Mouse (Mus musculus): Measurements from ENCODE around the gene Ankrd26. TPM values are rescaled to one million over a fixed set of nuclear protein-coding genes. Genes with fewer than 3 reads are reported as not detected.
A peak's percentile ranks its signal among the peaks of the same experiment; 100 is the strongest.
"Not testable (repeated sequence)": the region's sequence is repeated elsewhere in the genome, so short reads cannot be mapped to it uniquely, and the experiment has no call there.

Ankrd26 gene
- polyA plus RNA-seq, 1 experiment from 2014 or later, result 17.6 TPM

DNA sequence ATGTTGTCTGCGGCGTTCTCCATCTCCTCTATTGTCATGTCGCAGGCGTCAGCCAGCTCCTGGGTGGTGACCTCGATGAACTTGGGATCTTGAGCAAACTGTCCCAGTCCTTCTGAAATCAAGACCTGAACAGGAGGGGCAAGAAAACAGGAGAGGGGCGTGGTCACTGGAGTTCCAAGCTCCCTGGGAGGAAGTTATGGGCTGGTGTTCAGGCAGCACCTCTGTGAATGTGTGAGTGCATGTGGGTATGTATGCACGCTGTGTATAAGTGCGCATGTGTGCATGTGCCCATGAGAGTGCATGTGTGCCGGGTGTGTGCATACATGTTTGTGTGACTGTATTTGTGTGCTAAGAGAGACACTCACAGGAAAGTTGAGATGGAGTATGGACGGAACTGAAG, 32.0 kb upstream of the Ankrd26 start:
- Histone ChIP-seq H3K9ac (peak overlapping the region; percentile 30; the same call in 1 of the 2 replicates), H3K27me3 (ENCODE audit: insufficient read depth, low read length) (no peaks in the 10 kb centered on the region), H3K4me2 (peak overlapping the region; percentile 63), H3K36me3 (ENCODE audit: insufficient read depth) (peaks cover 15% of the 10 kb centered on the region; the same call in 1 of the 2 replicates), H3K4me3 (ENCODE audit: low read depth, low read length) (peak overlapping the region; percentile 38), H3K9me3 (ENCODE audit: low read depth, low read length) (no peaks in the 10 kb centered on the region), H3K27ac (ENCODE audit: low read depth) (no peak overlapping the region), H3K4me1 (ENCODE audit: insufficient read depth) (no peaks in the 10 kb centered on the region)
- WGBS, result 35% methylated on average over 10 of the region's 10 CpGs
- DNase-seq (peak; percentile 9), ATAC-seq (ENCODE audit: insufficient read depth) (peak; percentile 30; the same call in 1 of the 2 replicates)
- no peak for TF ChIP-seq CTCF (IDR thresholded peaks at IDR 0.05; ENCODE audit: low read depth)

DNA sequence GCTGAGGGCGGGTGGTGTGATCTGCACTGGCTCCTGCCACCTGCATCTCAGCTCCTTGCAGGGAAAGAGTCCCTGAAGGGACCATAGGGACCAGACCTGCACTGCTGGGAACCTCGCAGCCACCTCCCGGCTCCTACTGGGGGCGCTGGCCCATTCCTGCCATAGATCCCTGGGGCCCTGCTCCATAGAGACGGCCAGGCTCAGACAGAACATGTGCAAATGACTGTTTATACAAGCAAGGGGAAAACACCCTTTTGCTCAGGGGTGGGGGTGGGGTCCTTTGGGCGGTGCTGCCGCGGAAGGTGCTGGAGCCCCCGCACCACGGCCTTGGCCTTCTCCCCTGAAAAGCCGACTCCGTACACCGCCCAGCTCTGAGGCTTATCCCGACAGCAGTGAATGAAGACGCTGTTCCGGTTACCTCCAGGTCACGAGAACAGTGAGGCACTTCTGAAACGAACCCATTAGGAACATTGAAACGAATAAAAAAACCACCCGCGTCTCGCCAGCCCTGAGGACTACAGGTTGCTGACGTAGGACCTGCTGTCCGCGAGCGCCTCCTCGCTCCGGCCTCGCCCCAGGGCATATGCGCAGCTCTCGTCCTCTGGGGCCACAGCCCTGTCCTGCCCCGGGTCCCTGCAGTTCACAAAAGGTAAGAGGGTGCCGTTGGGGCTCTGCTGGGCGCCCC, 31.5 kb upstream of the Ankrd26 start:
- peak overlapping the region; percentile 63 for H3K4me2 ChIP-seq
- ATAC-seq (ENCODE audit: insufficient read depth), result peak; percentile 84
- no peaks in the 10 kb centered on the region for H3K27me3 ChIP-seq (ENCODE audit: insufficient read depth, low read length)
- peak; percentile 33 for TF ChIP-seq CTCF (IDR thresholded peaks at IDR 0.05; ENCODE audit: low read depth)
- H3K4me1 ChIP-seq (ENCODE audit: insufficient read depth), result no peaks in the 10 kb centered on the region
- H3K4me3 ChIP-seq (ENCODE audit: low read depth, low read length), result peak overlapping the region; percentile 38
- H3K9ac ChIP-seq, result peak overlapping the region; percentile 30
- no peaks in the 10 kb centered on the region for H3K9me3 ChIP-seq (ENCODE audit: low read depth, low read length)
- DNase-seq, result peak; percentile 43
- H3K27ac ChIP-seq (ENCODE audit: low read depth), result no peak overlapping the region
- 6% methylated on average over 34 of the region's 34 CpGs for WGBS
- peaks cover 9% of the 10 kb centered on the region; the same call in 1 of the 2 replicates for H3K36me3 ChIP-seq (ENCODE audit: insufficient read depth)

DNA sequence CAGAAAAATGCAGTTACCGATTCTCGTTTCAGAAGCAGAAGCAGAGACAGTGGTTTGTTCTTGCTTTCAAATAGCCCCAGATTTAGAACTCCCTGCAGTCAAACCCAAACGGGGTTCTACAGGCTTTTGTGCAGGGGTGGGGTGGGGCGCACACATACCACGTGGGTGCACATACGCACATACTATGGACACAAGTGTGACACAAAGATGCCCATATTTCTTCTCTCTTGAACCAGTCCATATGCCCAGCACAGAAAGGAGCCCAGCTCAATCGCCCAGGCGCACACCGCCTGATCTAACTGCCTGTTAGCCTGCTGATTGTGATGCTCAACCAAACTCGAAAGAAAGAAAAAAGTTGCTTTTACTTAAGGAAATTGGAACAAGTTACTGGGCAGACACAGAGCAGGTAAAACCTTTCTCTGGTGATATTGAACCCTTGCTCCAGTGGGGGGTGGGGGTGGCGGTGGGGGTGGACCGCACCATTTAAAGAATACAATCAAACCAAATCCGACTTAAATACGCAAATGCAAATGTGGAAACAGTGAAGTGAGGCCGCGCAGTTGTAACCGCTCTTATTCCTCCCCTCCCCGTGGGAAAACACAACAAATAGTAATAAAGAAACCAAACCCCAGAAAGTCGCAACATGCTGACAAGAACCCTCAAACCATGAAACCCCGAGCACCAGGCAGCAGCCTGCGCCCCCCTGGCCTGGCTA, 30.8 kb upstream of the Ankrd26 start:
- Histone ChIP-seq H3K27me3 (ENCODE audit: insufficient read depth, low read length) (no peaks in the 10 kb centered on the region), H3K4me3 (ENCODE audit: low read depth, low read length) (peak overlapping the region; percentile 38), H3K36me3 (ENCODE audit: insufficient read depth) (peaks cover 9% of the 10 kb centered on the region; the same call in 1 of the 2 replicates), H3K4me1 (ENCODE audit: insufficient read depth) (no peaks in the 10 kb centered on the region), H3K9ac (peak overlapping the region; percentile 30), H3K9me3 (ENCODE audit: low read depth, low read length) (no peaks in the 10 kb centered on the region), H3K27ac (ENCODE audit: low read depth) (no peak overlapping the region), H3K4me2 (peak overlapping the region; percentile 63)
- TF ChIP-seq CTCF (IDR thresholded peaks at IDR 0.05; ENCODE audit: low read depth), result no peak
- no peak for ATAC-seq (ENCODE audit: insufficient read depth)
- 36% methylated on average over 21 of the region's 21 CpGs for WGBS
- DNase-seq, result no peak

DNA sequence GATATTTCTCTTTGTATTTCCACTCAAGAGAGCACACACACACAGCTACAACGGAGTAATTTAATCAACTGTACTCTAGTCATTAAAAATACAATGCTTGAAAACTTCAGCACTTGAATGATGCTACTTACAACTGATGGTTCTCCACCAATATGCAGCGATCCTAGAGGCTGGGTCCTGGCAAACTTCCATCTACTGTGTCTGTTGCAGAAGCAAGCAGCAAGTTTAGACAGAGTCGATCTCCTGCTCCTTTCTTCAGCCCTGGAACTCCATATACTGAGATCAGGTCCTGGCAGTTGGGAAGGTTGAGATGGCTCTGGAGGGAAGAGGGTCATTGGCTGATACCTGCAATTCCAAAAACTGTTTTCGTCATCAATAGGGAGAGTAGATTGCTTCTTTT, 16.7 kb upstream of the Ankrd26 start:
- WGBS, result 79% methylated on average over 4 of the region's 4 CpGs
- ATAC-seq (ENCODE audit: insufficient read depth); DNase-seq; H3K4me3 ChIP-seq (ENCODE audit: low read depth, low read length); H3K27me3 ChIP-seq (ENCODE audit: insufficient read depth, low read length); H3K4me1 ChIP-seq (ENCODE audit: insufficient read depth); H3K27ac ChIP-seq (ENCODE audit: low read depth); H3K36me3 ChIP-seq (ENCODE audit: insufficient read depth); H3K4me2 ChIP-seq; H3K9ac ChIP-seq; H3K9me3 ChIP-seq (ENCODE audit: low read depth, low read length): not testable (repeated sequence)

DNA sequence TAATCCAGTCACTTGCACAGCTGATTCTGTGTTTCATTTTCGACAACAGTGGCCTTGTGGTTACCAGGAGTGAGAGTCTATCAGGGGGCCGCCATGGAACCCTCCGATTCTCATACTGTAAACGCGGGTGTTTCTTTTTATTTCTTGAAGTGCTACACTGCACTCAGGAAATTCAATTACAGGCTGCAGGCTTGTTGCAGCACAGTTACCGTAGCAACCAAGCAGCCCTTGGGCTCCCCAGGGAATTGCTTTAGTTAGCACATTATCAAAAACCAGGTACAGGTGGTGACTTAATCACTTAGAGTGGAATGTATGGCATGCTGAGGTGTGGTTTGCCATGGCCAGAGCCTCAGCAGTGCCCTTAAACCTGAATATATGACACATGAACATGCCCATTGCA, 12.3 kb upstream of the Ankrd26 start:
- Histone ChIP-seq H3K9me3 (ENCODE audit: low read depth, low read length) (no peaks in the 10 kb centered on the region), H3K36me3 (ENCODE audit: insufficient read depth) (no peaks in the 10 kb centered on the region), H3K9ac (no peak overlapping the region), H3K4me1 (ENCODE audit: insufficient read depth) (no peaks in the 10 kb centered on the region), H3K4me3 (ENCODE audit: low read depth, low read length) (no peak overlapping the region), H3K27me3 (ENCODE audit: insufficient read depth, low read length) (no peaks in the 10 kb centered on the region), H3K4me2 (no peak overlapping the region), H3K27ac (ENCODE audit: low read depth) (no peak overlapping the region)
- TF ChIP-seq CTCF (IDR thresholded peaks at IDR 0.05; ENCODE audit: low read depth), result no peak
- DNase-seq, result peak; percentile 57
- 68% methylated on average over 6 of the region's 6 CpGs for WGBS
- ATAC-seq (ENCODE audit: insufficient read depth), result peak; percentile 63

GRCm38 (mm10) chr6:118567816-118568215, 5.8 kb upstream of the Ankrd26 start:
- 89% methylated on average over 3 of the region's 3 CpGs for WGBS
- Histone ChIP-seq H3K4me1 (ENCODE audit: insufficient read depth) (0 out of 2 replicates have a peak, but pooled peaks cover 3% of the 10 kb centered on the region), H3K27me3 (ENCODE audit: insufficient read depth, low read length) (no peaks in the 10 kb centered on the region), H3K27ac (ENCODE audit: low read depth) (no peak overlapping the region), H3K4me3 (ENCODE audit: low read depth, low read length) (no peak overlapping the region), H3K36me3 (ENCODE audit: insufficient read depth) (no peaks in the 10 kb centered on the region), H3K9me3 (ENCODE audit: low read depth, low read length) (peaks cover 5% of the 10 kb centered on the region; the same call in 1 of the 2 replicates), H3K4me2 (no peak overlapping the region), H3K9ac (no peak overlapping the region)
- no peak for ATAC-seq (ENCODE audit: insufficient read depth)
- DNase-seq, result no peak
- TF ChIP-seq CTCF (IDR thresholded peaks at IDR 0.05; ENCODE audit: low read depth), result no peak

GRCm38 (mm10) chr6:118561225-118561624, 801 bp downstream of the Ankrd26 start:
- WGBS, result 75% methylated on average over 8 of the region's 8 CpGs

More at GRCm38 (mm10) chr6:118561225-118561624, 801 bp downstream of the Ankrd26 start:
- H3K36me3 ChIP-seq (ENCODE audit: insufficient read depth), result peaks cover 26% of the 10 kb centered on the region
- no peak overlapping the region for H3K27ac ChIP-seq (ENCODE audit: low read depth)
- peak overlapping the region; percentile 61 for H3K4me3 ChIP-seq (ENCODE audit: low read depth, low read length)
- H3K9ac ChIP-seq, result peak overlapping the region; percentile 78
- H3K9me3 ChIP-seq (ENCODE audit: low read depth, low read length), result no peaks in the 10 kb centered on the region
- DNase-seq (no peak), ATAC-seq (ENCODE audit: insufficient read depth) (no peak)
- H3K4me1 ChIP-seq (ENCODE audit: insufficient read depth), result peaks cover 7% of the 10 kb centered on the region; the same call in 1 of the 2 replicates
- H3K27me3 ChIP-seq (ENCODE audit: insufficient read depth, low read length), result no peaks in the 10 kb centered on the region
- no peak for TF ChIP-seq CTCF (IDR thresholded peaks at IDR 0.05; ENCODE audit: low read depth)
- H3K4me2 ChIP-seq, result peak overlapping the region; percentile 96

Data from lung, embryonic 14.5 days (tissue).